Mouse (Mus musculus) spleen, adult 2 months (tissue): ENCODE results near the gene Cyp4f14.

Experiments
- CTCF ChIP-seq: fragments of 200-500 bp; IDR thresholded peaks from 2 replicates; pipeline ENCODE4 v1.5.1; 2011; ENCODE audit warnings: mild to moderate bottlenecking, inconsistent platforms; ENCODE audit not compliant: insufficient read depth, insufficient read length, insufficient replicate concordance; ENCODE audit errors: extremely low read depth
- POLR2A ChIP-seq: fragments of 200-500 bp; IDR thresholded peaks from 2 replicates; pipeline ENCODE4 v1.6.1; 2011; ENCODE audit warnings: low read depth, low read length, inconsistent platforms

DNA sequence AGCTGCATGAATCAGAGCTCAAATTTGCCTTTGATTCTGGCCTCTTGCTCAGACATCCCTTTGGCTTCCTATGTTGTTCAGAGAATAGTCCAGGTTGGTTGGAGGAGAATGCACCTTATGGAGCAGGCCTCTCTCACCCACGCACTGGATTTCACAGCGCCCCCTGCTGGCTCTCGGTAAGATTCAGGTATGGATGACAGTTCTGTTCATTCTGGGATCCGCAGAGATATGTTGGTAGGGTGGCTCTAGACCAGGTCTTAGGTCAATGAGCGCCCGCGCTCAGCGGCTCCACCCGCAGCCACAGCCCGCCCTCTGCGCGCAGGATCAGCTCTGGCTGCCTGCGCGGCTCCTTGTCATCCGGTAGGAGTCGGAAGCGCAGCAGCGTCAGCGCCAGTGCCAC lies 11.9 kb downstream of the Cyp4f14 start:
- peak; percentile 63; the same call in 1 of the 2 replicates for TF ChIP-seq CTCF
- TF ChIP-seq POLR2A: no peak
